Mouse (Mus musculus) liver, embryonic 12.5 days (tissue): ENCODE results near the gene Ogg1. TPM values are rescaled to one million over a fixed set of nuclear protein-coding genes. Genes with fewer than 3 reads are reported as not detected.
A peak's percentile ranks its signal among the peaks of the same experiment; 100 is the strongest.

Experiments used
- ATAC-seq: fragments of 200-750 bp; cut with Nextera tagmentation; 2 replicates; pipeline ENCODE4 v1.8.0; 2017; ENCODE audit warnings: moderate number of reproducible peaks, mild to moderate bottlenecking, moderate library complexity
- H3K27ac ChIP-seq: fragments of 300-500 bp; sonication (generic); 2 replicates; pipeline ENCODE4 v1.5.1; 2016; ENCODE audit warnings: mild to moderate bottlenecking
- H3K27me3 ChIP-seq: fragments of 300-500 bp; sonication (generic); replicated peaks from 2 replicates; pipeline ENCODE4 v1.6.1; 2016; ENCODE audit warnings: mild to moderate bottlenecking, moderate library complexity
- H3K36me3 ChIP-seq: fragments of 300-500 bp; sonication (generic); 2 replicates; pipeline ENCODE4 v1.6.1; 2016; ENCODE audit warnings: mild to moderate bottlenecking, moderate library complexity
- H3K4me1 ChIP-seq: fragments of 300-500 bp; sonication (generic); 2 replicates; pipeline ENCODE4 v1.6.1; 2016
- H3K4me2 ChIP-seq: fragments of 300-500 bp; sonication (generic); 2 replicates; pipeline ENCODE4 v1.6.1; 2016; ENCODE audit warnings: mild to moderate bottlenecking, moderate library complexity
- H3K4me3 ChIP-seq: fragments of 300-500 bp; sonication (generic); 2 replicates; pipeline ENCODE4 v1.5.1; 2016; ENCODE audit warnings: mild to moderate bottlenecking, moderate library complexity
- H3K9ac ChIP-seq: fragments of 300-500 bp; sonication (generic); 2 replicates; pipeline ENCODE4 v1.6.1; 2016; ENCODE audit warnings: mild to moderate bottlenecking, moderate library complexity
- H3K9me3 ChIP-seq: fragments of 300-500 bp; sonication (generic); replicated peaks from 2 replicates; pipeline ENCODE4 v1.6.1; 2016; ENCODE audit warnings: mild to moderate bottlenecking, moderate library complexity
- WGBS: fragments of 180-500 bp; shearing (Covaris S2); methylation state at CpG from one replicate; pipeline ENCODE4 v1.1.7; 2016; ENCODE audit not compliant: insufficient replicate concordance; 5-methylcytosine and 5-hydroxymethylcytosine counted together
- polyA plus RNA-seq: library from polyadenylated mRNA; unstranded; fragments of >200 nt; fragmentation: Nextera tagmentation; extraction: Ambion mirVana; gene quantifications from 2 replicates; pipeline ENCODE4 v1.2.1, GENCODE M21; 2016

Gene Ogg1
- polyA plus RNA-seq, 1 experiment from 2014 or later = 9.1 TPM

- Histone ChIP-seq H3K9me3 (no peaks in the 10 kb centered on the region), H3K4me2 (no peak overlapping the region), H3K27ac (no peak overlapping the region), H3K9ac (no peak overlapping the region), H3K4me1 (peaks cover 25% of the 10 kb centered on the region), H3K4me3 (no peak overlapping the region), H3K27me3 (no peaks in the 10 kb centered on the region), H3K36me3 (peaks cover 70% of the 10 kb centered on the region)
- 87% methylated on average over 14 of the region's 14 CpGs for WGBS
- no peak for ATAC-seq
Observed at GRCm38 (mm10) chr6:113333137-113333950, 6.6 kb downstream of the Ogg1 start.

GRCm38 (mm10) chr6:113334216-113334615 is 7.4 kb downstream of the Ogg1 start:
- 79% methylated on average over 6 of the region's 6 CpGs for WGBS
- no peak overlapping the region for H3K9ac ChIP-seq
- ATAC-seq = no peak
- peaks cover 71% of the 10 kb centered on the region for H3K36me3 ChIP-seq
- no peak overlapping the region for H3K4me3 ChIP-seq
- H3K27ac ChIP-seq = no peak overlapping the region
- H3K4me2 ChIP-seq = no peak overlapping the region
- H3K4me1 ChIP-seq = peaks cover 17% of the 10 kb centered on the region
- no peaks in the 10 kb centered on the region for H3K27me3 ChIP-seq
- H3K9me3 ChIP-seq = no peaks in the 10 kb centered on the region

- H3K27ac ChIP-seq = no peak overlapping the region
- 40% methylated on average over 8 of the region's 8 CpGs for WGBS
Observed at GRCm38 (mm10) chr6:113336852-113337620, 10.3 kb downstream of the Ogg1 start.

GRCm38 (mm10) chr6:113341574-113341973 is 14.8 kb downstream of the Ogg1 start:
- peaks cover 24% of the 10 kb centered on the region for H3K36me3 ChIP-seq
- 45% methylated on average over 6 of the region's 6 CpGs for WGBS
- no peak overlapping the region for H3K9ac ChIP-seq
- peaks cover 56% of the 10 kb centered on the region for H3K4me1 ChIP-seq
- no peaks in the 10 kb centered on the region for H3K27me3 ChIP-seq
- H3K27ac ChIP-seq = peak overlapping the region; percentile 6; the same call in 1 of the 2 replicates
- H3K9me3 ChIP-seq = no peaks in the 10 kb centered on the region
- ATAC-seq = no peak
- peak overlapping the region; percentile 4; the same call in 1 of the 2 replicates for H3K4me2 ChIP-seq
- H3K4me3 ChIP-seq = no peak overlapping the region

More at GRCm38 (mm10) chr6:113336852-113337620, 10.3 kb downstream of the Ogg1 start:
- no peaks in the 10 kb centered on the region for H3K9me3 ChIP-seq
- H3K9ac ChIP-seq = no peak overlapping the region
- peaks cover 33% of the 10 kb centered on the region for H3K4me1 ChIP-seq
- H3K4me3 ChIP-seq = no peak overlapping the region
- H3K27me3 ChIP-seq = no peaks in the 10 kb centered on the region
- peak overlapping the region; percentile 14; the same call in 1 of the 2 replicates for H3K4me2 ChIP-seq
- peak; percentile 53 for ATAC-seq
- peaks cover 67% of the 10 kb centered on the region for H3K36me3 ChIP-seq

- no peak overlapping the region for H3K27ac ChIP-seq
Observed at GRCm38 (mm10) chr6:113342297-113342696, 15.5 kb downstream of the Ogg1 start.

GRCm38 (mm10) chr6:113343177-113344092 is 16.7 kb downstream of the Ogg1 start, which contains the start of gene Camk1:
Gene Camk1, minus strand, starts transcription at chr6:113343984.
- peak; percentile 76 for ATAC-seq
- Histone ChIP-seq H3K4me3 (peak within 1 kb of the TSS; percentile 55), H3K36me3 (peaks cover 18% of the 10 kb centered on the region), H3K9me3 (no peaks in the 10 kb centered on the region), H3K27me3 (no peaks in the 10 kb centered on the region), H3K4me1 (peaks cover 48% of the 10 kb centered on the region), H3K9ac (peak within 1 kb of the TSS; percentile 68), H3K4me2 (peak within 1 kb of the TSS; percentile 74), H3K27ac (no peak within 1 kb of the TSS; the same call in 1 of the 2 replicates)
- WGBS = 17% methylated on average over 32 of the region's 32 CpGs

More at GRCm38 (mm10) chr6:113342297-113342696, 15.5 kb downstream of the Ogg1 start:
- 33% methylated on average over 4 of the region's 7 CpGs for WGBS
- Histone ChIP-seq H3K9ac (no peak overlapping the region), H3K4me1 (peaks cover 51% of the 10 kb centered on the region), H3K4me3 (no peak overlapping the region), H3K27me3 (no peaks in the 10 kb centered on the region), H3K36me3 (peaks cover 24% of the 10 kb centered on the region), H3K4me2 (peak overlapping the region; percentile 74), H3K9me3 (no peaks in the 10 kb centered on the region)
- ATAC-seq = no peak

GRCm38 (mm10) chr6:113344321-113344720 is 17.5 kb downstream of the Ogg1 start:
- peaks cover 48% of the 10 kb centered on the region for H3K4me1 ChIP-seq
- H3K9ac ChIP-seq = peak overlapping the region; percentile 68; the same call in 1 of the 2 replicates
- no peaks in the 10 kb centered on the region for H3K27me3 ChIP-seq
- no peak for ATAC-seq
- H3K36me3 ChIP-seq = peaks cover 12% of the 10 kb centered on the region
- no peaks in the 10 kb centered on the region for H3K9me3 ChIP-seq
- 38% methylated on average over 2 of the region's 2 CpGs for WGBS
- no peak overlapping the region; the same call in 1 of the 2 replicates for H3K27ac ChIP-seq
- H3K4me2 ChIP-seq = peak overlapping the region; percentile 74
- H3K4me3 ChIP-seq = no peak overlapping the region

- ATAC-seq = no peak
- WGBS = 60% methylated on average over 4 of the region's 4 CpGs
- Histone ChIP-seq H3K36me3 (no peaks in the 10 kb centered on the region), H3K4me1 (peaks cover 34% of the 10 kb centered on the region), H3K27ac (no peak overlapping the region), H3K27me3 (no peaks in the 10 kb centered on the region), H3K4me2 (no peak overlapping the region), H3K4me3 (no peak overlapping the region), H3K9me3 (no peaks in the 10 kb centered on the region), H3K9ac (no peak overlapping the region)
Observed at GRCm38 (mm10) chr6:113346897-113347296, 20.1 kb downstream of the Ogg1 start.

GRCm38 (mm10) chr6:113350538-113350937 is 23.8 kb downstream of the Ogg1 start:
- Histone ChIP-seq H3K9ac (no peak overlapping the region), H3K4me1 (peaks cover 8% of the 10 kb centered on the region; the same call in 1 of the 2 replicates), H3K36me3 (no peaks in the 10 kb centered on the region), H3K9me3 (no peaks in the 10 kb centered on the region), H3K4me2 (no peak overlapping the region), H3K4me3 (no peak overlapping the region), H3K27me3 (0 out of 2 replicates have a peak, but pooled peaks cover under 1% of the 10 kb centered on the region), H3K27ac (no peak overlapping the region)
- ATAC-seq = no peak

- Histone ChIP-seq H3K27me3 (0 out of 2 replicates have a peak, but pooled peaks cover 5% of the 10 kb centered on the region), H3K36me3 (no peaks in the 10 kb centered on the region), H3K4me1 (peaks cover 8% of the 10 kb centered on the region; the same call in 1 of the 2 replicates), H3K4me2 (no peak overlapping the region), H3K27ac (no peak overlapping the region), H3K4me3 (no peak overlapping the region), H3K9me3 (no peaks in the 10 kb centered on the region), H3K9ac (no peak overlapping the region)
- no peak for ATAC-seq
- 76% methylated on average over 1 of the region's 1 CpGs for WGBS
Observed at GRCm38 (mm10) chr6:113351161-113351560, 24.4 kb downstream of the Ogg1 start.

- H3K4me3 ChIP-seq = no peak overlapping the region
- no peak overlapping the region for H3K9ac ChIP-seq
- no peaks in the 10 kb centered on the region for H3K36me3 ChIP-seq
- 27% methylated on average over 10 of the region's 10 CpGs for WGBS
- no peak for ATAC-seq
- no peak overlapping the region for H3K27ac ChIP-seq
- no peak overlapping the region for H3K4me2 ChIP-seq
- 0 out of 2 replicates have a peak, but pooled peaks cover 5% of the 10 kb centered on the region for H3K27me3 ChIP-seq
- no peaks in the 10 kb centered on the region for H3K9me3 ChIP-seq
- peaks cover 8% of the 10 kb centered on the region; the same call in 1 of the 2 replicates for H3K4me1 ChIP-seq
Observed at GRCm38 (mm10) chr6:113351653-113352052, 24.9 kb downstream of the Ogg1 start.
